Comparison of ENCODE assay signal across 8 mouse cellular contexts in genomic region chr11:44774411-44774810, GRCm38 (mm10).
DNase-seq lines count a peak whose midpoint lies in the region; TF ChIP-seq lines count a peak whose summit lies in the region.
"Had no signal": no experiment of that assay in that cellular context is flagged by ENCODE, and none has a peak within 500 bp of the region (broad histone marks: within the 10 kb centered on the region; RNA-seq: fewer than 3 reads in every experiment).

No protein-coding gene starts in this region.

- WGBS in kidney, adult 2 months, result 66% methylated on average over 3 of the region's 3 CpGs
- WGBS in thymus, adult 2 months, result 55% methylated on average over 3 of the region's 3 CpGs

- H3K27ac ChIP-seq in kidney, adult 2 months (ENCODE audit: insufficient read depth, low read depth, low read length), result no peak overlapping the region
- H3K27ac ChIP-seq in thymus, adult 2 months (ENCODE audit: control insufficient read depth, insufficient read depth, low read length), result no peak overlapping the region

- no peak overlapping the region for H3K4me3 ChIP-seq in kidney, adult 2 months (ENCODE audit: insufficient read depth, low read depth, low read length)
- H3K4me3 ChIP-seq in thymus, adult 2 months (ENCODE audit: control insufficient read depth, insufficient read depth, low read length), result no peak overlapping the region

- TF ChIP-seq POLR2A in kidney, adult 2 months (IDR thresholded peaks at IDR 0.05; ENCODE audit: low read depth, low read length), result no peak
- TF ChIP-seq POLR2A in thymus, adult 2 months (IDR thresholded peaks at IDR 0.05; ENCODE audit: control insufficient read depth, extremely low read depth, insufficient read depth, low read length, poor library complexity), result no peak

- no peaks in the 10 kb centered on the region for H3K4me1 ChIP-seq in kidney, adult 2 months (ENCODE audit: control insufficient read depth, insufficient read depth, low read length)
- H3K4me1 ChIP-seq in thymus, adult 2 months (replicated peaks; ENCODE audit: control insufficient read depth, insufficient read depth, low read length), result no peaks in the 10 kb centered on the region

- TF ChIP-seq CTCF in kidney, adult 2 months (conservative IDR thresholded peaks at IDR 0.05; ENCODE audit: insufficient read depth, insufficient read length, low read depth, low read length), result no peak
- no peak for TF ChIP-seq CTCF in thymus, adult 2 months (IDR thresholded peaks at IDR 0.05; ENCODE audit: borderline replicate concordance, control insufficient read depth, extremely low read depth, insufficient read depth, low read length, poor library complexity)

- no peaks in the 10 kb centered on the region for H3K27me3 ChIP-seq in kidney, adult 2 months (replicated peaks; ENCODE audit: control insufficient read depth, insufficient read depth, low read length)
- H3K27me3 ChIP-seq in thymus, adult 2 months (ENCODE audit: control insufficient read depth, insufficient read depth, low read length), result no peaks in the 10 kb centered on the region

- H3K36me3 ChIP-seq in kidney, adult 2 months (ENCODE audit: control insufficient read depth, insufficient read depth, low read length), result no peaks in the 10 kb centered on the region
- no peaks in the 10 kb centered on the region for H3K36me3 ChIP-seq in thymus, adult 2 months (ENCODE audit: control insufficient read depth, insufficient read depth, low read length)

- peak; percentile 13 for DNase-seq in kidney, adult 2 months
- no peak for DNase-seq in kidney, postnatal 4 days
- DNase-seq in thymus, adult 2 months, result peak; percentile 16
- DNase-seq in thymus, postnatal 36 days, result no peak
- peak; percentile 6 for DNase-seq in c-Kit-positive CD71-negative TER-119-negative erythroid progenitor cells, embryonic 14.5 days (ENCODE audit: low read depth)
- no peak for DNase-seq in neural tube, embryonic 10.5 days (ENCODE audit: extremely low spot score, low spot score)
- no peak for DNase-seq in retina, embryonic 14.5 days (ENCODE audit: low spot score)
- DNase-seq: kidney, adult 11 months had no signal

Comparison
In these comparisons a context has a peak if more than half of its experiments do, and no peak if none do; other contexts are left out.
1. DNase-seq: peak in kidney, adult 2 months (single experiment), thymus, adult 2 months (single experiment) and c-Kit-positive CD71-negative TER-119-negative erythroid progenitor cells, embryonic 14.5 days (single experiment); none in kidney, postnatal 4 days (0 of 2), thymus, postnatal 36 days (0 of 2), neural tube, embryonic 10.5 days (single experiment) and retina, embryonic 14.5 days (single experiment).